Mouse (Mus musculus) liver, embryonic 16.5 days (tissue): Measurements from ENCODE around the gene Psg22. TPM values are rescaled to one million over a fixed set of nuclear protein-coding genes. Genes with fewer than 3 reads are reported as not detected.
"Not testable (repeated sequence)": the region's sequence is repeated elsewhere in the genome, so short reads cannot be mapped to it uniquely, and the experiment has no call there.

ENCODE experiments used
- ATAC-seq: fragments of 200-750 bp; cut with Nextera tagmentation; 2 replicates; pipeline ENCODE4 v1.8.0; 2017; ENCODE audit warnings: low read depth, mild to moderate bottlenecking, moderate number of reproducible peaks, moderate library complexity
- H3K27ac ChIP-seq: fragments of 300-500 bp; sonication (generic); 2 replicates; pipeline ENCODE4 v1.5.1; 2014; ENCODE audit warnings: mild to moderate bottlenecking, low read length
- H3K27me3 ChIP-seq: fragments of 300-500 bp; sonication (generic); 2 replicates; pipeline ENCODE4 v1.6.1; 2014; ENCODE audit warnings: low read depth, low read length, mixed read lengths; ENCODE audit not compliant: control insufficient read depth, insufficient read depth
- H3K36me3 ChIP-seq: fragments of 300-500 bp; sonication (generic); 2 replicates; pipeline ENCODE4 v1.6.1; 2014; ENCODE audit warnings: mild to moderate bottlenecking; ENCODE audit not compliant: control insufficient read depth, insufficient read depth
- H3K4me1 ChIP-seq: fragments of 300-500 bp; sonication (generic); 2 replicates; pipeline ENCODE4 v1.6.1; 2014; ENCODE audit warnings: low read depth, low read length, mixed read lengths; ENCODE audit not compliant: control insufficient read depth
- H3K4me2 ChIP-seq: fragments of 300-500 bp; sonication (generic); 2 replicates; pipeline ENCODE4 v1.6.1; 2014; ENCODE audit warnings: low read depth, low read length, mixed read lengths
- H3K4me3 ChIP-seq: fragments of 300-500 bp; sonication (generic); 2 replicates; pipeline ENCODE4 v1.5.1; 2014; ENCODE audit warnings: low read depth, mild to moderate bottlenecking, low read length
- H3K9ac ChIP-seq: fragments of 300-500 bp; sonication (generic); 2 replicates; pipeline ENCODE4 v1.6.1; 2014; ENCODE audit warnings: low read depth, low read length
- H3K9me3 ChIP-seq: fragments of 300-500 bp; sonication (generic); replicated peaks from 2 replicates; pipeline ENCODE4 v1.6.1; 2016; ENCODE audit warnings: low read length; ENCODE audit not compliant: control insufficient read depth
- WGBS: fragments of 180-500 bp; shearing (Covaris S2); extraction: QIAGEN DNeasy Blood & Tissue Kit; methylation state at CpG from one replicate; pipeline ENCODE4 v1.1.7; 2014; ENCODE audit not compliant: insufficient replicate concordance; 5-methylcytosine and 5-hydroxymethylcytosine counted together
- polyA plus RNA-seq: library from polyadenylated mRNA; unstranded; fragments of >200 nt; fragmentation: Nextera tagmentation; extraction: Ambion mirVana; gene quantifications from 2 replicates; pipeline ENCODE4 v1.2.1, GENCODE M21; 2015

Psg22 gene
- polyA plus RNA-seq, 1 experiment from 2014 or later, result 0.14 TPM

DNA sequence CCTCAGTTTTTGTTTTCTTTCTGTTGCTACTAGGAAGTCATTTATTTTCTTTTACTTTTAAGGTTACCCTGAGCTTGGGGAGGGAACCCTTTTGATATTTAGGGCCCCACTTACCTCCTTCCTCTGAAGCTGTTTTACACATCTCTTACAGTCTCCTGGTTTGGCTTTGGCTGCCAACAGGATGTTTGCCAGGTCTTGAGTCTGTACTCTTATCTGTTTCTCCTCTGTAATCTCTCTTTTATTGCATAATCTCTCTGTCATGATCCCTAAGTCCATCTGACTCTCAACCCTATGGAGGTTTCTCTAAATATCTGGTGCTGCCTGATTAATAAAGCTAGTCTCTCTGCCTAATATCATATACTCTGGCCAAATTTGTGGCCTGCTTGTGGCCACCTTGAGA is 15.2 kb downstream of the Psg22 start:
- H3K9ac ChIP-seq, result no peak overlapping the region
- no peaks in the 10 kb centered on the region for H3K27me3 ChIP-seq
- H3K9me3 ChIP-seq, result no peaks in the 10 kb centered on the region
- H3K27ac ChIP-seq, result no peak overlapping the region
- no peak overlapping the region for H3K4me2 ChIP-seq
- H3K4me3 ChIP-seq, result no peak overlapping the region
- no peaks in the 10 kb centered on the region for H3K36me3 ChIP-seq
- H3K4me1 ChIP-seq, result no peaks in the 10 kb centered on the region; the same call in 1 of the 2 replicates
- ATAC-seq, result no peak

GRCm38 (mm10) chr7:18734451-18734850 is 16.6 kb downstream of the Psg22 start:
- no peak overlapping the region for H3K27ac ChIP-seq
- no peak overlapping the region for H3K9ac ChIP-seq
- no peak overlapping the region for H3K4me3 ChIP-seq
- no peaks in the 10 kb centered on the region for H3K27me3 ChIP-seq
- H3K4me2 ChIP-seq, result no peak overlapping the region
- no peak for ATAC-seq
- no peaks in the 10 kb centered on the region; the same call in 1 of the 2 replicates for H3K4me1 ChIP-seq
- no peaks in the 10 kb centered on the region for H3K9me3 ChIP-seq
- H3K36me3 ChIP-seq, result no peaks in the 10 kb centered on the region
- WGBS, result 70% methylated on average over 1 of the region's 1 CpGs

DNA sequence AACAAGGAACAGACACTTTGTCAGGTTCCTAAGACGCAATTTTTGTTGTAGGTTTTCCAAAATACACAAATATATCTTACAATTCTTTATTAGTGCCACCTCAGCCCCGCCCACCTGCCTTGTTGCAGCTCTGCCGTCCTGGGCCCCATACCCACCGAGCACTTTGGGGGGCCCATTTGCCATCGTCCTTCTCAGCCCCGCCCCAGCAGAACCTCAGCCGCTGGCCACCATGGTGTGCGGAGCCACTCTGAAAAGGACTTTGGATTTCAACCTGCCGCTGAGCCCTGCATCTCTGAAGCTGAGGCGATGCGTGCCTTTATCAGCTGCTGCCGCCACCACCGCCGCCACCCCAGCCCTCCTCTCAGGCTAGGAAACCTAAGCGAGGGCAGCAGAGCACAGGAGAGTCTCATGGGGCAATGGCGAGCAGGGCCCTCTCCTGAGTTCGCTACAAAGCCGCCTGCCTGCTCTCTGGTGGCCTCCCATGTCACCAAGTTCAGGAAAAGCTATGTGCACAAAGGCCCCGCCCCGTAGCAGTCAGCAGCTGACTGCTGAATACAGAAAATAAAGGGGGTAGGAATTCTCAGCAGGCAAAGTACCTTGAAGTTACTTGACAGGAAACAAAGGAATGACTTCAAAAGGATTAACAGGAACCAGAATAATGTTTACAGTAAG is 28.4 kb downstream of the Psg22 start:
- Histone ChIP-seq H3K4me1 (no peaks in the 10 kb centered on the region), H3K4me3 (no peak overlapping the region), H3K9me3 (no peaks in the 10 kb centered on the region), H3K4me2 (no peak overlapping the region), H3K27ac (no peak overlapping the region), H3K36me3 (no peaks in the 10 kb centered on the region), H3K27me3 (peaks cover 4% of the 10 kb centered on the region), H3K9ac (no peak overlapping the region)
- ATAC-seq, result no peak
- WGBS, result 16% methylated on average over 20 of the region's 20 CpGs

GRCm38 (mm10) chr7:18747420-18747819 is 29.5 kb downstream of the Psg22 start:
- not testable (repeated sequence) for H3K9me3 ChIP-seq, H3K27me3 ChIP-seq, H3K9ac ChIP-seq, H3K4me2 ChIP-seq, H3K4me3 ChIP-seq, H3K27ac ChIP-seq, H3K4me1 ChIP-seq, ATAC-seq, H3K36me3 ChIP-seq
- 51% methylated on average over 2 of the region's 2 CpGs for WGBS

DNA sequence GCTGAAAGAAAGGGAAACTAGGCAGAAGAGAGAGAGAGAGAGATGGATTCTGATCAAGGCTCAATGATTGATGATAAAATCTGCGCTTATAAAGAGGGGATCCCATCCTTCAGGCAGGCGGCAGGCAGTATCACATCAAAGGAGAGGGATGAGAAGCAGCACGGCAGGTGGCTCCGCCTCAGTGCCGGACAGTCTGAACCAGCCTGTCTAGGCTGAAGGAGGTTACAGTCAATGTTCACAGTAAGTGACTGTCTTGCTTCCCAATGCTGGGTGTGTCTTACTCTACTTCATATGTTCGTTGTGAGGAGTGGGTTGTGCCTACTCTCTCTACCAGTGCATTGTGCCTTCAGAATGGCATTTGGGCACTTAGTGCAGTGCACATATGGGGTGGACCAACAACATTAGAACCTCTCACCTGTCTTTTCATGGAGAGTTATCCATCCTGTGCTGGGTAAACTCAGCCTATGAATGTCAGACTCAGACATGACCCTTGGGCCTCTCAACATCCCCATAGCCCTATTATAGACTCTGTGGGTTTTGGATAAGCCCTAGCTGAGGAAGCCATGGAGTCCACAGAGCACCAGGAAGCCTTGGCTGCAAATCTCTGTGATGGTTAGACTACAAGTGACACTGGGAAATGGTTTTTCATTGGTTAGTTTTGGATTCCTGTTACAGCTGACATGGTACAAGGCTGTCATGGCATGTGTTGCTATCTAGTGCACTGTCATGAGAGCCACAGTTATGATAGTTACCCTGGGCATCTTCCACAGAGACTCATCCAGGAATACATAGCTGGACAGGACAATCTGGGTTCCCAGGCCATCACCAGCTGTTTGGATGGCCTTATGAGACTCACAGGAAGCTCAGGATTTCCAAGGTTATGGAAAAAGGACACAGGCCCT is 31.4 kb downstream of the Psg22 start:
- no peak overlapping the region for H3K4me3 ChIP-seq
- peaks cover 4% of the 10 kb centered on the region for H3K27me3 ChIP-seq
- WGBS, result 36% methylated on average over 6 of the region's 6 CpGs
- H3K9ac ChIP-seq, result no peak overlapping the region
- no peak overlapping the region for H3K27ac ChIP-seq
- H3K4me2 ChIP-seq, result no peak overlapping the region
- H3K9me3 ChIP-seq, result no peaks in the 10 kb centered on the region
- no peaks in the 10 kb centered on the region for H3K36me3 ChIP-seq
- H3K4me1 ChIP-seq, result no peaks in the 10 kb centered on the region
- ATAC-seq, result no peak

GRCm38 (mm10) chr7:18749896-18750477 is 32.1 kb downstream of the Psg22 start:
- 47% methylated on average over 11 of the region's 13 CpGs for WGBS
- H3K4me3 ChIP-seq, H3K27me3 ChIP-seq, ATAC-seq, H3K4me1 ChIP-seq, H3K36me3 ChIP-seq, H3K27ac ChIP-seq, H3K9me3 ChIP-seq, H3K9ac ChIP-seq, H3K4me2 ChIP-seq: not testable (repeated sequence)

- not testable (repeated sequence) for H3K27ac ChIP-seq, H3K36me3 ChIP-seq, H3K4me3 ChIP-seq, H3K9ac ChIP-seq, H3K4me1 ChIP-seq, ATAC-seq, H3K27me3 ChIP-seq, H3K4me2 ChIP-seq, H3K9me3 ChIP-seq
- 48% methylated on average over 7 of the region's 7 CpGs for WGBS
Observed at GRCm38 (mm10) chr7:18760152-18760551, 42.3 kb downstream of the Psg22 start.

GRCm38 (mm10) chr7:18762885-18763284 is 45.0 kb downstream of the Psg22 start:
- WGBS, result no CpG with 5 or more reads among the region's 2 CpGs
- not testable (repeated sequence) for H3K4me3 ChIP-seq, H3K27me3 ChIP-seq, H3K9me3 ChIP-seq, H3K9ac ChIP-seq, H3K4me1 ChIP-seq, H3K27ac ChIP-seq, H3K4me2 ChIP-seq, H3K36me3 ChIP-seq, ATAC-seq
